Mouse (Mus musculus) spleen, adult 2 months (tissue): ENCODE results near the gene Dennd1c.

Experiments
- CTCF ChIP-seq: fragments of 200-500 bp; IDR thresholded peaks from 2 replicates; pipeline ENCODE4 v1.5.1; 2011; ENCODE audit warnings: mild to moderate bottlenecking, inconsistent platforms; ENCODE audit not compliant: insufficient read depth, insufficient read length, insufficient replicate concordance; ENCODE audit errors: extremely low read depth
- POLR2A ChIP-seq: fragments of 200-500 bp; IDR thresholded peaks from 2 replicates; pipeline ENCODE4 v1.6.1; 2011; ENCODE audit warnings: low read depth, low read length, inconsistent platforms

DNA sequence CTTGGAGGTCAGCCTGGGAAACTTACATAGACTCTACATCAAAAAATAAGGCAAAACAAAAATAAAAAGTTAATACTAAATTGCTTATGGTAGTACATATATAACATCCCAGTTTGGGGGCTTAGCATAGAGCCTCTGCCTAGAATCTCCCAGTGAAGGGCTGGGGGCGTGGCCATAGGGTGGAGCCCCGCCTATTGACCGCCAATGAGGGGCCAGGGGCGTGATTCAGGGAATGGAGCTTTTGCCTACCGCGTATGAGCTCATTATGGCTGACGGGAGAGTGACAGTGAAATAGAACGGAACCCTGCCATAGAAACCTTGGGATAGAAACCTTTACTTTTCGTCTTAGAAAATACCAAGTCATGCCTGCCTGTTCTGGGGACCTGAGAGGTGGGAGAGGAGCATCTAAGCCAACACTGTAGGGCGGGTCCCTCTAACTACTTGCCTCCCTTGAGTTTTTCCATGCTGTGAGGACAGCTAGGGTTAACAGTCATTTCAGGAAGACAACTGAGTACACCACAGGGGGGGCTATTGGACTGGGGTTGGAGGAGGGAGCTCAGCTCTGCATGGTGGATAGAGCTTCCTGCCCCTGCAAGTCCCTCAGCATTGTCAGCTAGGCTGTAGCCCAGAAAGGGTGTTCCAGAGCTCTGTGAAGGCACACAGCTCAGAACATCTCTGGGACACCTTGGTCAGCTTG is 21.5 kb upstream of the Dennd1c start:
- TF ChIP-seq POLR2A, result no peak
- no peak for TF ChIP-seq CTCF
